Mouse (Mus musculus): ENCODE data around the gene Phactr3. TPM values are rescaled to one million over a fixed set of nuclear protein-coding genes. Genes with fewer than 3 reads are reported as not detected.

Phactr3 gene
- polyA plus RNA-seq (2015; fragmentation: Illumina TruSeq; extraction: RNeasy Lipid Tissue Mini Kit (QIAGEN cat#74804); ENCODE audit: insufficient read depth, low read depth, low replicate concordance), result 1.1 TPM

GRCm38 (mm10) chr2:178118801-178119560 is at the start of gene Phactr3:
Phactr3 (plus strand) TSS chr2:178118975.

GRCm38 (mm10) chr2:178078166-178078717 is 40.5 kb upstream of the Phactr3 start, which contains the start of gene Zfp931:
Zfp931 (minus strand) TSS chr2:178078476.

Other genes with a start within 250 kb of the Phactr3 start
- 1.4 TPM for gene Gm14327, start 221.9 kb upstream of the Phactr3 start, polyA plus RNA-seq (2015; fragmentation: Illumina TruSeq; extraction: RNeasy Lipid Tissue Mini Kit (QIAGEN cat#74804); ENCODE audit: insufficient read depth, low read depth, low replicate concordance)
- gene Zfp972, start 193.4 kb upstream of the Phactr3 start, polyA plus RNA-seq (2015; fragmentation: Illumina TruSeq; extraction: RNeasy Lipid Tissue Mini Kit (QIAGEN cat#74804); ENCODE audit: insufficient read depth, low read depth, low replicate concordance), result not detected
- gene Gm14326, start 161.7 kb upstream of the Phactr3 start, polyA plus RNA-seq (2015; fragmentation: Illumina TruSeq; extraction: RNeasy Lipid Tissue Mini Kit (QIAGEN cat#74804); ENCODE audit: insufficient read depth, low read depth, low replicate concordance), result 4.8 TPM
- 3.1 TPM for gene Zfp971, start 95.7 kb upstream of the Phactr3 start, polyA plus RNA-seq (2015; fragmentation: Illumina TruSeq; extraction: RNeasy Lipid Tissue Mini Kit (QIAGEN cat#74804); ENCODE audit: insufficient read depth, low read depth, low replicate concordance)
- gene Zfp931, start 40.5 kb upstream of the Phactr3 start, polyA plus RNA-seq (2015; fragmentation: Illumina TruSeq; extraction: RNeasy Lipid Tissue Mini Kit (QIAGEN cat#74804); ENCODE audit: insufficient read depth, low read depth, low replicate concordance), result 2.7 TPM

Data from pancreas, adult 10 weeks (tissue).